Mouse (Mus musculus): Measurements from ENCODE around the gene Pcbp1. TPM values are rescaled to one million over a fixed set of nuclear protein-coding genes. Genes with fewer than 3 reads are reported as not detected.
"Not testable (repeated sequence)": the region's sequence is repeated elsewhere in the genome, so short reads cannot be mapped to it uniquely, and the experiment has no call there.

Pcbp1 gene
- polyA plus RNA-seq, 1 experiment, result 107 TPM

- H3K27ac ChIP-seq (replicated peaks; ENCODE audit: low read depth, low read length); H3K4me3 ChIP-seq (ENCODE audit: insufficient read depth, low read depth, low read length): not testable (repeated sequence)
- H3K4me1 ChIP-seq (ENCODE audit: control insufficient read depth, insufficient read depth, insufficient read length, low read length), result peaks cover 18% of the 10 kb centered on the region
These were observed 35.7 kb downstream of the Pcbp1 start for GRCm38 (mm10) chr6:86490413-86490812.

- Histone ChIP-seq H3K4me3 (ENCODE audit: insufficient read depth, low read depth, low read length) (no peak overlapping the region), H3K27ac (replicated peaks; ENCODE audit: low read depth, low read length) (no peak overlapping the region), H3K4me1 (ENCODE audit: control insufficient read depth, insufficient read depth, insufficient read length, low read length) (peaks cover 18% of the 10 kb centered on the region)
These were observed 36.2 kb downstream of the Pcbp1 start for GRCm38 (mm10) chr6:86489945-86490344.

GRCm38 (mm10) chr6:86488149-86488485 lies 38.0 kb downstream of the Pcbp1 start:
- Histone ChIP-seq H3K4me3 (ENCODE audit: insufficient read depth, low read depth, low read length) (no peak overlapping the region), H3K27ac (replicated peaks; ENCODE audit: low read depth, low read length) (peak overlapping the region; percentile 87), H3K4me1 (ENCODE audit: control insufficient read depth, insufficient read depth, insufficient read length, low read length) (peaks cover 12% of the 10 kb centered on the region)

- peak overlapping the region; percentile 87 for H3K27ac ChIP-seq (replicated peaks; ENCODE audit: low read depth, low read length)
- peak overlapping the region; percentile 52 for H3K4me3 ChIP-seq (ENCODE audit: insufficient read depth, low read depth, low read length)
- H3K4me1 ChIP-seq (ENCODE audit: control insufficient read depth, insufficient read depth, insufficient read length, low read length), result peaks cover 12% of the 10 kb centered on the region
These were observed 38.6 kb downstream of the Pcbp1 start for GRCm38 (mm10) chr6:86487358-86488148.

GRCm38 (mm10) chr6:86485943-86486640 lies 40.0 kb downstream of the Pcbp1 start:
- peaks cover 15% of the 10 kb centered on the region for H3K4me1 ChIP-seq (ENCODE audit: control insufficient read depth, insufficient read depth, insufficient read length, low read length)
- no peak overlapping the region for H3K27ac ChIP-seq (replicated peaks; ENCODE audit: low read depth, low read length)
- H3K4me3 ChIP-seq (ENCODE audit: insufficient read depth, low read depth, low read length), result no peak overlapping the region

GRCm38 (mm10) chr6:86481871-86482270 lies 44.2 kb downstream of the Pcbp1 start:
- Histone ChIP-seq H3K27ac (replicated peaks; ENCODE audit: low read depth, low read length) (peak overlapping the region; percentile 81), H3K4me3 (ENCODE audit: insufficient read depth, low read depth, low read length) (peak overlapping the region; percentile 23; the same call in 1 of the 2 replicates), H3K4me1 (ENCODE audit: control insufficient read depth, insufficient read depth, insufficient read length, low read length) (peaks cover 25% of the 10 kb centered on the region)

GRCm38 (mm10) chr6:86480189-86480831 lies 45.8 kb downstream of the Pcbp1 start:
- Histone ChIP-seq H3K4me3 (ENCODE audit: insufficient read depth, low read depth, low read length) (peak overlapping the region; percentile 61), H3K27ac (replicated peaks; ENCODE audit: low read depth, low read length) (peak overlapping the region; percentile 84), H3K4me1 (ENCODE audit: control insufficient read depth, insufficient read depth, insufficient read length, low read length) (peaks cover 37% of the 10 kb centered on the region)

- H3K4me3 ChIP-seq (ENCODE audit: insufficient read depth, low read depth, low read length), result 0 out of 2 replicates have a peak overlapping the region, but pooled peaks have one; percentile 61
- peak overlapping the region; percentile 84 for H3K27ac ChIP-seq (replicated peaks; ENCODE audit: low read depth, low read length)
- H3K4me1 ChIP-seq (ENCODE audit: control insufficient read depth, insufficient read depth, insufficient read length, low read length), result peaks cover 40% of the 10 kb centered on the region
These were observed 46.3 kb downstream of the Pcbp1 start for GRCm38 (mm10) chr6:86479816-86480188.

GRCm38 (mm10) chr6:86479311-86479710 lies 46.8 kb downstream of the Pcbp1 start:
- H3K4me1 ChIP-seq (ENCODE audit: control insufficient read depth, insufficient read depth, insufficient read length, low read length), result peaks cover 40% of the 10 kb centered on the region
- peak overlapping the region; percentile 84 for H3K27ac ChIP-seq (replicated peaks; ENCODE audit: low read depth, low read length)
- H3K4me3 ChIP-seq (ENCODE audit: insufficient read depth, low read depth, low read length), result no peak overlapping the region

GRCm38 (mm10) chr6:86476931-86477330 lies 49.2 kb downstream of the Pcbp1 start:
- no peak overlapping the region for H3K4me3 ChIP-seq (ENCODE audit: insufficient read depth, low read depth, low read length)
- peak overlapping the region; percentile 78 for H3K27ac ChIP-seq (replicated peaks; ENCODE audit: low read depth, low read length)
- H3K4me1 ChIP-seq (ENCODE audit: control insufficient read depth, insufficient read depth, insufficient read length, low read length), result peaks cover 50% of the 10 kb centered on the region

- peaks cover 47% of the 10 kb centered on the region for H3K4me1 ChIP-seq (ENCODE audit: control insufficient read depth, insufficient read depth, insufficient read length, low read length)
- no peak overlapping the region for H3K4me3 ChIP-seq (ENCODE audit: insufficient read depth, low read depth, low read length)
- peak overlapping the region; percentile 73 for H3K27ac ChIP-seq (replicated peaks; ENCODE audit: low read depth, low read length)
These were observed 50.5 kb downstream of the Pcbp1 start for GRCm38 (mm10) chr6:86475462-86476167.

GRCm38 (mm10) chr6:86474646-86475181 lies 51.4 kb downstream of the Pcbp1 start:
- H3K27ac ChIP-seq (replicated peaks; ENCODE audit: low read depth, low read length), result peak overlapping the region; percentile 73; the same call in 1 of the 2 replicates
- no peak overlapping the region for H3K4me3 ChIP-seq (ENCODE audit: insufficient read depth, low read depth, low read length)
- H3K4me1 ChIP-seq (ENCODE audit: control insufficient read depth, insufficient read depth, insufficient read length, low read length), result peaks cover 47% of the 10 kb centered on the region

Measured in brown adipose tissue, adult 24 weeks (tissue).